Mouse (Mus musculus): ENCODE measurements around the gene Trip11. TPM values are rescaled to one million over a fixed set of nuclear protein-coding genes. Genes with fewer than 3 reads are reported as not detected.

Trip11 gene
- polyA plus RNA-seq, 1 experiment from 2014 or later = 16.4 TPM

GRCm38 (mm10) chr12:101937572-101937971 lies 24.5 kb upstream of the Trip11 start:
- peaks cover 43% of the 10 kb centered on the region for H3K36me3 ChIP-seq (ENCODE audit: control insufficient read depth, insufficient read depth, low read length)
- ATAC-seq = no peak
- no peaks in the 10 kb centered on the region; the same call in 1 of the 2 replicates for H3K9me3 ChIP-seq (replicated peaks; ENCODE audit: control insufficient read depth, low read length, poor library complexity, severe bottlenecking)
- H3K27me3 ChIP-seq (ENCODE audit: control insufficient read depth, insufficient read depth, low read depth, low read length) = no peaks in the 10 kb centered on the region
- WGBS = 86% methylated on average over 7 of the region's 7 CpGs
- no peak overlapping the region for H3K9ac ChIP-seq (ENCODE audit: low read depth, low read length)
- no peak overlapping the region for H3K27ac ChIP-seq (ENCODE audit: low read length)
- H3K4me2 ChIP-seq (ENCODE audit: low read length) = no peak overlapping the region
- no peak overlapping the region for H3K4me3 ChIP-seq (ENCODE audit: low read depth, low read length)
- H3K4me1 ChIP-seq (ENCODE audit: control insufficient read depth, insufficient read depth, low read length) = no peaks in the 10 kb centered on the region

GRCm38 (mm10) chr12:101935223-101935622 lies 22.2 kb upstream of the Trip11 start:
- Histone ChIP-seq H3K4me2 (ENCODE audit: low read length) (no peak overlapping the region), H3K36me3 (ENCODE audit: control insufficient read depth, insufficient read depth, low read length) (peaks cover 35% of the 10 kb centered on the region)

GRCm38 (mm10) chr12:101928423-101928822 lies 15.4 kb upstream of the Trip11 start:
- H3K4me2 ChIP-seq (ENCODE audit: low read length) = no peak overlapping the region
- H3K9me3 ChIP-seq (replicated peaks; ENCODE audit: control insufficient read depth, low read length, poor library complexity, severe bottlenecking) = no peaks in the 10 kb centered on the region
- H3K4me3 ChIP-seq (ENCODE audit: low read depth, low read length) = no peak overlapping the region
- H3K27me3 ChIP-seq (ENCODE audit: control insufficient read depth, insufficient read depth, low read depth, low read length) = no peaks in the 10 kb centered on the region
- 95% methylated on average over 1 of the region's 1 CpGs for WGBS
- H3K27ac ChIP-seq (ENCODE audit: low read length) = no peak overlapping the region
- H3K4me1 ChIP-seq (ENCODE audit: control insufficient read depth, insufficient read depth, low read length) = no peaks in the 10 kb centered on the region
- H3K9ac ChIP-seq (ENCODE audit: low read depth, low read length) = no peak overlapping the region
- no peak for ATAC-seq
- peaks cover 17% of the 10 kb centered on the region for H3K36me3 ChIP-seq (ENCODE audit: control insufficient read depth, insufficient read depth, low read length)

More at GRCm38 (mm10) chr12:101935223-101935622, 22.2 kb upstream of the Trip11 start:
- Histone ChIP-seq H3K9me3 (replicated peaks; ENCODE audit: control insufficient read depth, low read length, poor library complexity, severe bottlenecking) (no peaks in the 10 kb centered on the region), H3K9ac (ENCODE audit: low read depth, low read length) (no peak overlapping the region), H3K27me3 (ENCODE audit: control insufficient read depth, insufficient read depth, low read depth, low read length) (no peaks in the 10 kb centered on the region), H3K4me1 (ENCODE audit: control insufficient read depth, insufficient read depth, low read length) (no peaks in the 10 kb centered on the region), H3K27ac (ENCODE audit: low read length) (no peak overlapping the region), H3K4me3 (ENCODE audit: low read depth, low read length) (no peak overlapping the region)
- ATAC-seq = no peak
- over 99% methylated on average over 3 of the region's 3 CpGs for WGBS

GRCm38 (mm10) chr12:101922313-101922712 lies 9.2 kb upstream of the Trip11 start:
- Histone ChIP-seq H3K9me3 (replicated peaks; ENCODE audit: control insufficient read depth, low read length, poor library complexity, severe bottlenecking) (no peaks in the 10 kb centered on the region), H3K4me3 (ENCODE audit: low read depth, low read length) (no peak overlapping the region), H3K4me2 (ENCODE audit: low read length) (no peak overlapping the region), H3K9ac (ENCODE audit: low read depth, low read length) (no peak overlapping the region), H3K27ac (ENCODE audit: low read length) (no peak overlapping the region), H3K4me1 (ENCODE audit: control insufficient read depth, insufficient read depth, low read length) (no peaks in the 10 kb centered on the region), H3K36me3 (ENCODE audit: control insufficient read depth, insufficient read depth, low read length) (peaks cover 15% of the 10 kb centered on the region), H3K27me3 (ENCODE audit: control insufficient read depth, insufficient read depth, low read depth, low read length) (no peaks in the 10 kb centered on the region)
- no peak for ATAC-seq
- WGBS = 93% methylated on average over 6 of the region's 6 CpGs

GRCm38 (mm10) chr12:101919847-101920246 lies 6.8 kb upstream of the Trip11 start:
- no peaks in the 10 kb centered on the region for H3K27me3 ChIP-seq (ENCODE audit: control insufficient read depth, insufficient read depth, low read depth, low read length)
- no peak overlapping the region for H3K4me2 ChIP-seq (ENCODE audit: low read length)
- no peak overlapping the region for H3K9ac ChIP-seq (ENCODE audit: low read depth, low read length)
- 91% methylated on average over 3 of the region's 3 CpGs for WGBS
- H3K27ac ChIP-seq (ENCODE audit: low read length) = no peak overlapping the region
- no peak for ATAC-seq
- H3K4me1 ChIP-seq (ENCODE audit: control insufficient read depth, insufficient read depth, low read length) = no peaks in the 10 kb centered on the region
- peaks cover 12% of the 10 kb centered on the region for H3K36me3 ChIP-seq (ENCODE audit: control insufficient read depth, insufficient read depth, low read length)
- no peak overlapping the region for H3K4me3 ChIP-seq (ENCODE audit: low read depth, low read length)
- H3K9me3 ChIP-seq (replicated peaks; ENCODE audit: control insufficient read depth, low read length, poor library complexity, severe bottlenecking) = no peaks in the 10 kb centered on the region

- no peaks in the 10 kb centered on the region for H3K9me3 ChIP-seq (replicated peaks; ENCODE audit: control insufficient read depth, low read length, poor library complexity, severe bottlenecking)
- H3K4me2 ChIP-seq (ENCODE audit: low read length) = no peak overlapping the region
- no peak overlapping the region for H3K4me3 ChIP-seq (ENCODE audit: low read depth, low read length)
- H3K4me1 ChIP-seq (ENCODE audit: control insufficient read depth, insufficient read depth, low read length) = peaks cover under 1% of the 10 kb centered on the region; the same call in 1 of the 2 replicates
- peaks cover 3% of the 10 kb centered on the region for H3K36me3 ChIP-seq (ENCODE audit: control insufficient read depth, insufficient read depth, low read length)
- H3K27me3 ChIP-seq (ENCODE audit: control insufficient read depth, insufficient read depth, low read depth, low read length) = no peaks in the 10 kb centered on the region
- no peak overlapping the region for H3K27ac ChIP-seq (ENCODE audit: low read length)
- H3K9ac ChIP-seq (ENCODE audit: low read depth, low read length) = no peak overlapping the region
- ATAC-seq = no peak
Observed at GRCm38 (mm10) chr12:101917165-101917564, 4.1 kb upstream of the Trip11 start.

- no peak for ATAC-seq
- Histone ChIP-seq H3K4me1 (ENCODE audit: control insufficient read depth, insufficient read depth, low read length) (peaks cover 14% of the 10 kb centered on the region), H3K4me3 (ENCODE audit: low read depth, low read length) (no peak overlapping the region), H3K27ac (ENCODE audit: low read length) (no peak overlapping the region), H3K4me2 (ENCODE audit: low read length) (peak overlapping the region; percentile 69), H3K36me3 (ENCODE audit: control insufficient read depth, insufficient read depth, low read length) (peaks cover 5% of the 10 kb centered on the region; the same call in 1 of the 2 replicates), H3K9me3 (replicated peaks; ENCODE audit: control insufficient read depth, low read length, poor library complexity, severe bottlenecking) (no peaks in the 10 kb centered on the region), H3K9ac (ENCODE audit: low read depth, low read length) (no peak overlapping the region), H3K27me3 (ENCODE audit: control insufficient read depth, insufficient read depth, low read depth, low read length) (no peaks in the 10 kb centered on the region)
- 88% methylated on average over 3 of the region's 3 CpGs for WGBS
Observed at GRCm38 (mm10) chr12:101911346-101911745, 1.7 kb downstream of the Trip11 start.

- Histone ChIP-seq H3K4me2 (ENCODE audit: low read length) (no peak overlapping the region), H3K9me3 (replicated peaks; ENCODE audit: control insufficient read depth, low read length, poor library complexity, severe bottlenecking) (no peaks in the 10 kb centered on the region), H3K4me1 (ENCODE audit: control insufficient read depth, insufficient read depth, low read length) (peaks cover 14% of the 10 kb centered on the region), H3K9ac (ENCODE audit: low read depth, low read length) (no peak overlapping the region), H3K4me3 (ENCODE audit: low read depth, low read length) (no peak overlapping the region), H3K27me3 (ENCODE audit: control insufficient read depth, insufficient read depth, low read depth, low read length) (no peaks in the 10 kb centered on the region), H3K36me3 (ENCODE audit: control insufficient read depth, insufficient read depth, low read length) (peaks cover 5% of the 10 kb centered on the region; the same call in 1 of the 2 replicates), H3K27ac (ENCODE audit: low read length) (no peak overlapping the region)
- WGBS = 92% methylated on average over 6 of the region's 6 CpGs
- no peak for ATAC-seq
Observed at GRCm38 (mm10) chr12:101910360-101910759, 2.7 kb downstream of the Trip11 start.

GRCm38 (mm10) chr12:101905817-101906216 lies 7.2 kb downstream of the Trip11 start:
- H3K9me3 ChIP-seq (replicated peaks; ENCODE audit: control insufficient read depth, low read length, poor library complexity, severe bottlenecking) = no peaks in the 10 kb centered on the region
- WGBS = 99% methylated on average over 12 of the region's 12 CpGs
- H3K36me3 ChIP-seq (ENCODE audit: control insufficient read depth, insufficient read depth, low read length) = peaks cover 5% of the 10 kb centered on the region
- no peak overlapping the region for H3K9ac ChIP-seq (ENCODE audit: low read depth, low read length)
- peaks cover under 1% of the 10 kb centered on the region; the same call in 1 of the 2 replicates for H3K4me1 ChIP-seq (ENCODE audit: control insufficient read depth, insufficient read depth, low read length)
- H3K4me2 ChIP-seq (ENCODE audit: low read length) = no peak overlapping the region
- H3K27me3 ChIP-seq (ENCODE audit: control insufficient read depth, insufficient read depth, low read depth, low read length) = no peaks in the 10 kb centered on the region
- H3K4me3 ChIP-seq (ENCODE audit: low read depth, low read length) = no peak overlapping the region
- H3K27ac ChIP-seq (ENCODE audit: low read length) = no peak overlapping the region
- no peak for ATAC-seq

Data from midbrain, embryonic 16.5 days (tissue).